Mouse (Mus musculus) lung, postnatal 10 days (tissue): ENCODE results near the gene Hey2.

Source experiments
- DNase-seq: peaks from one replicate; pipeline ENCODE4 v3.0.0; 2021

Hey2 gene

GRCm38 (mm10) chr10:30842643-30843437, at the start of gene Hey2:
TSS of gene Hey2 (minus strand) at chr10:30842801.
- DNase-seq = peak; percentile 98

GRCm38 (mm10) chr10:30883085-30883760, 40.6 kb upstream of the Hey2 start:
- no peak for DNase-seq

GRCm38 (mm10) chr10:30881109-30881508, 38.5 kb upstream of the Hey2 start:
- DNase-seq = no peak

- no peak for DNase-seq
Measured at GRCm38 (mm10) chr10:30845101-30845825, 2.7 kb upstream of the Hey2 start.

- DNase-seq = peak; percentile 14
Measured at GRCm38 (mm10) chr10:30844191-30845010, 1.8 kb upstream of the Hey2 start.

GRCm38 (mm10) chr10:30843438-30844190, 1.0 kb upstream of the Hey2 start:
- DNase-seq = peak; percentile 25

- DNase-seq = no peak
Measured at GRCm38 (mm10) chr10:30842228-30842627, 373 bp downstream of the Hey2 start.

GRCm38 (mm10) chr10:30840824-30841223, 1.8 kb downstream of the Hey2 start:
- DNase-seq = no peak

GRCm38 (mm10) chr10:30838188-30838587, 4.4 kb downstream of the Hey2 start:
- peak; percentile 8 for DNase-seq

GRCm38 (mm10) chr10:30825049-30825448, 17.6 kb downstream of the Hey2 start:
- peak; percentile 66 for DNase-seq

GRCm38 (mm10) chr10:30810967-30811293, 31.7 kb downstream of the Hey2 start:
- DNase-seq = peak; percentile 87

GRCm38 (mm10) chr10:30810247-30810966, 32.2 kb downstream of the Hey2 start:
- DNase-seq = peak; percentile 23

GRCm38 (mm10) chr10:30803587-30804253, 38.9 kb downstream of the Hey2 start:
- DNase-seq = no peak

GRCm38 (mm10) chr10:30802681-30803586, 39.7 kb downstream of the Hey2 start, which contains the start of gene Ncoa7:
TSS of gene Ncoa7 (minus strand) at chr10:30803326.
- peak; percentile 85 for DNase-seq

- no peak for DNase-seq
Measured at GRCm38 (mm10) chr10:30802033-30802432, 40.6 kb downstream of the Hey2 start.

GRCm38 (mm10) chr10:30799713-30800450, 42.7 kb downstream of the Hey2 start:
- DNase-seq = no peak

GRCm38 (mm10) chr10:30796469-30797261, 45.9 kb downstream of the Hey2 start:
- DNase-seq = no peak

- no peak for DNase-seq
Measured at GRCm38 (mm10) chr10:30791016-30791415, 51.6 kb downstream of the Hey2 start.
